Mouse (Mus musculus): ENCODE measurements around the gene Hyal3.
A peak's percentile ranks its signal among the peaks of the same experiment; 100 is the strongest.

Hyal3 gene

DNA sequence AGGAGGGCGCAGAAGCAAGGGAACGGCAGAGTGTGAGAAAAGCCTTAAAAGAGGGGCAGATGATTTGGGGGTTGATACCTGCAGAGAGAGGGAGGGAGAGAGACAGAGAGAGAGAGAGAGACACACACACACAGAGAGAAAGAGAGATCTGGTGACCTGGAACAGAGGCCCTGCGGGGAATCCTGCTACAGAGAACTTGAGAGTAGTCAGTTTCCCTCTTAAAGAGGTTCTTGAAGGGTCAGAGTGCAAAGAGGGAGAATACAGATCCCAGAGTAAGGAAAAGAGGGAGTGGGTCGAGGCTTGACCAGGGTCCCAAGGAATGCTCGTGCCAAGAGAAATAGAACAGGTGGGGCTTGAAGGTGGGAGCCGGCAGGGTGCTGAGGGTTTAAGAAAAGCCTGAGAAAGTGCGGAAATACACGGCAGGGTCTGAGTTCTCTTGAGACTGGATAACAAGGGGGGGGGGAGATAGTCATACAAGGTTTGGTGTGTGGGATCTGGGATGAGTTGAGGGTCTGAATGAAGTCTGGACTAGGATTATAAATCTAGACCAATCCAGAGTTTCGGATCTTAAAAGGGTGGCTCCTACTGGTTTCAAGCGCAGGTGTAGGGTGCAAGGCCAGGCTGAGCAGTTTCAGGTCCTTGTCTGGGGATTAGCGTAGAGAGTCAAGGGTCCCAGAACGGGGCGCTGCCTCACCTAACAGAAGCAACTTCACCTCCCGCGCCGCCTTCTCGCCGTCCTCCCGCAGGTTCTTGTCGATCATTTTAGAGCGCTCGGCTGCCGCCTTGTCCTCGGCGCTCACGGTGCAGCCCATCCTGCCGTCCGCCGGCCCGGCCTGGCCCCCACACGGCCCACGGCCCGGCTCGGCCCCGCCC, 54.0 kb downstream of the Hyal3 start:
- DNase-seq (ENCODE audit: low read depth) = peak; percentile 40

DNA sequence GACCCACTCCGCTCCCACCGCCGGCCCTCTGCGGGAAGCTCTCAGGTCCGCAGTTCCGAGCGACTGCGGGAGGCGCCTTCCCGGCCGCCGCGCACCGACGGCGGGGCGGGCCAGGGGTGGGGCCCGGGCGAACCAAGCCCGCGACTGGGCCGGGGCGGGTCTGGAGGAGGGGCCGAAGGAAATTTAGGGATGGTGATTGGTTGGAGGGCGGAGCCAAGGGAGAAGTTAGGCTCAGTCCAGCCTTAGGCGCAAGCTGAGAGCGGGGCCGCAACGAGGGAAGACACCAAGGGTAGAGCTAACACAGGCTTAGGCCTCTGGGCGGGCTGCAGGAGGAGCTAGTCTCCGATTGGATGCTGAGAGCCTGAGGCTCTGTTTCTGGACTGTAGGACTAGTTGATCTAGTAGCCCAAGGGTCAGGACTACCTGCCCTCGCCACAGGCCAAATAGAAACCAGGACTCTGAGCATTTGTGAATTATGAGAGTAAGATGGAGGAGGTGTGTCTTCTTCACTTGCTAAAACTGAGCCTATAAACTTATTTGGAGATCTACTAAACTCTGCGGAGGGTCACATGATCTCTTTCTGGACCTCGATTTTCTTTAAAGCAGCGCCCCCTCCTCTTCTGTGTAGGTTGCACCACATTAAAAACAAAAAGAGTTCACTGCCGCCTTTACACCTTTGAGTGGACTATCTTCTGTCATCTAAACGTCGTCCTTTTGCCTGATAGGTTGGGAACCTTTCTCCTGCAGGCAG, 54.8 kb downstream of the Hyal3 start, which contains the start of gene Gnai2:
Gnai2 (minus strand) TSS at position 89 of the 750 bp plus-strand sequence.
- peak; percentile 99 for DNase-seq (ENCODE audit: low read depth)
